Mouse (Mus musculus) R1 (cell line): ENCODE measurements around the gene Ssmem1.

ENCODE experiments used
- DNase-seq: peaks from one replicate; pipeline ENCODE4 v3.0.0-alpha.2; 2018; ENCODE audit warnings: low read depth, low spot score

The Ssmem1 gene

GRCm38 (mm10) chr6:30509265-30510239 is at the start of gene Ssmem1, which contains the start of gene Tmem209:
TSS of gene Ssmem1 (plus strand) at chr6:30509849.
TSS of gene Tmem209 (minus strand) at chr6:30509783.
- DNase-seq = peak; percentile 99

- peak; percentile 98 for DNase-seq
Measured at GRCm38 (mm10) chr6:30460750-30461446, 48.8 kb upstream of the Ssmem1 start.

DNA sequence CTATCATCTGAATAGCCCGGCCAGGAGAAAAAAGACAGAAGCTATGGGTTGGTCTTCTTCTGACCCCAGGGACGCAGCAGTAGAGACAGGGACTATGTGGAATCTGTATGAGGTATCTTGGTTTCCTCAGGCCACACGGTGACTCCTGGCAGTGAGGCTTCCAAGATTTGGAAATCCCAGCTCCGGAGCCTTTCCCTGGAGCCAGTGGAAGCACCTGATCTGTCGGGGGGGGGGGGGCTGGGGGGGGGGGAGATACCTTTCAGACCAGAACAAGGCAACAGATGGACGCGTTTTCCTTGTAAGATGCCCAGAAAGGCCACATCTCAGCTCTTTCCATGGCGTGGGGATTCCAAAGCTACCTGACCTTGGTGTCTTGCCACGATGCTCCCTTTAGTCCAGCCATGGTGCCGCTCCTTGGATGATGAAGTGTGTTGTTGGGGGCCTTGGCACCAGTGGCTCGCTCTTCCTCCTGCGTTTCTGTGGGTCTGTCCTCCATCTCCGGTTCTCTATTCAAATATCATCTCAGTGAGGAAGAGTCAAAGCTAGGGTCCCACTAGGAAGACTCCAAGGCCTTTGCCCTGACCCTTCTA is 47.8 kb upstream of the Ssmem1 start:
- DNase-seq = no peak

GRCm38 (mm10) chr6:30462822-30463221 is 46.8 kb upstream of the Ssmem1 start:
- DNase-seq = no peak

DNA sequence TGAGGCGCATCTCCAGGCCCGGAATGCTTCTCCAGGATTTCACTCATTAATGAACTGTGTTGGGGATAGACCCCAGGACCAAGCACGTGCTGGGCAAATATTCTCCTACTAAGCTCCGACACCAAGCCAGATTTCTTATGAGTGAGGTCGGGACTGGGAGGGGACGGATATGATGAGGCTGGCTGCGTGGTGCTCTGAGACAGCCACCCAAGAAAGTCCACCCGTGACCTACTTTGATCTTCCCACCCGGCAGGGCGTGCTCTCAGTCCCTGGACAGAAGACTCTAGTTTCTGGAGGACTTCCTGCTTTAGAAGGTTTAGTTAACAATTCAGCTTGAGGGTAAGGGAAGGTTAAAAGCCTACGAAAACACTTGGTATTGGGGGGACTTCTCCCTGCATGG is 44.1 kb upstream of the Ssmem1 start:
- no peak for DNase-seq

DNA sequence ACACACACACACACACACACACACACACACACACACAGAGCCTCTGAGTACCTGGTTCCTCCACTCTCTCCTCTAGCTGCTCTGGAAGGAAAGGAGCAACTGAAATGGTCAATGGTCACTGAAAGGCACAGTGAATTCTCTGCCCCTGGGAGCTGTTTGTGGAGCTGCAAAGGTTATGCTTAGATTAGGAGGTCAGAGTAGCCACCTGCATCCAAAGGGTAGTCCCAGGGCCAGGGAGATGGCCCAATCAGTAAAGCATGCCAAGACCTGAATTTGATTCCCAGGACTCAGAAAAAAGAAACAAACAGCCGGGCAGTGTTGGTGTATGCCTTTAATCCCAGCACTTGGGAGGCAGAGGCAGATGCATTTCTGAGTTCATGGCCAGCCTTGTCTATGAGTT is 41.6 kb upstream of the Ssmem1 start:
- DNase-seq = no peak

GRCm38 (mm10) chr6:30468684-30469083 is 41.0 kb upstream of the Ssmem1 start:
- DNase-seq = peak; percentile 88

DNA sequence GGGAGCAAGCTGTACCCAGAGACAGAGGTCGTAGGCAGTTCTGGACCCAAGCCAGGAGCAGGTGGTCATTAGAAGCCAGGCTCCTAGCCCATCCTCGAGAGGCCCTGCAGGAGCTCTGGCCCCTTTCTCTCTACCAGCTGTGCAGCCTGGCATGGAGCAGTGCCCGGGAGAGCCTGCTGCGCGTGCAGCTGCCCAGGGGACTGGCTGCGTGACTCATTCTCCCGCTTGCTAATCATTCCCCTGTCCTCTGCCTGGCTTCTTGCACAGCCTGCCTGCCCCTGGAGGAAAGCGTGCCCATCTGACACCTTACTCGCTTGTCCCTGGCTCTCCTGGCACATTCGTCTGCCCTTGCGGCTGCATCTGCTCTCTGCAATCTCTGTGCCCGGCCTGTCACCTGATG is 40.3 kb upstream of the Ssmem1 start:
- DNase-seq = no peak

DNA sequence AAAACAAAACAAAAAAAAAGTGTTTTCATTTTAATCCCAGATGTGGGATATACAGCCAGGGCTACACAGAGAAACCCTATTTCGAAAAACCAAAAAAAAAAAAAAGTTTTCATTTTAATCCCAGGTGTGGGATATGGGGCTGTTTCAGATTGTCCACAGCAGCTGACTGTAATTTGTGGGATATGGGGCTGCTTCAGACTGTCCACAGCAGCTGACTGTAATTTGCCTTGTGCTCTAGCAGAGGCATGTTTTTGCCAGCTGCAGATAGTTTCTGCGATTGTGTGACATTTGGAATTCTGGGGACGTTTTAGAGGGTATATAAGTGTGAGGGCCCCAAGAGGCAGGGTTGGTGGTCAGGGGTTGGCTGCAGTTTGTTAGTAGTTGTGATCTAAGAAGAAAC is 37.9 kb upstream of the Ssmem1 start:
- DNase-seq = no peak

GRCm38 (mm10) chr6:30476025-30476765 is 33.5 kb upstream of the Ssmem1 start:
- DNase-seq = no peak

DNA sequence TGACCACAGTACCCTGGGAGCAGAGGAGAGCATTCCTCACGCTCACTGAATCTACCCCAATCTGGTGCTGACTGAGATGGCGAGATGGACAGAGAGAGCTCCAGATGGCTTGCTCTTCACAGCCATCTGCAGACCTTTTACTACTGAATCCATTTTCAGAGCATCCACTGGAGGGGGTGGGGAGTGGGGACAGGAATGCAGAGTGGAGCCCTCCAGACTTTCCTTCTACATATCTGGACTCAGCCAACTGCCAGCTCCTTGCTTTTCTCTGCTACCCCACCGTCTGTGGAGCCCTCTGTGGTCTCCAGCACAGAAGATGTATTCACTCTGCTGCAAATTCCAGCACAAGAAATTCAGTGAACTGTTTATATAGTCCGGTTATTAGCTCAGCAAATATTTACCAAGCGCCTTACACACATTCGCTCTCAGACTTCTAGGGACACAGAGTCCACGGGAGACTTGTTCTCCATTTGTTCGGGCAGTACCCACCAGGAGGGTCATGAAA is 32.4 kb upstream of the Ssmem1 start:
- no peak for DNase-seq

DNA sequence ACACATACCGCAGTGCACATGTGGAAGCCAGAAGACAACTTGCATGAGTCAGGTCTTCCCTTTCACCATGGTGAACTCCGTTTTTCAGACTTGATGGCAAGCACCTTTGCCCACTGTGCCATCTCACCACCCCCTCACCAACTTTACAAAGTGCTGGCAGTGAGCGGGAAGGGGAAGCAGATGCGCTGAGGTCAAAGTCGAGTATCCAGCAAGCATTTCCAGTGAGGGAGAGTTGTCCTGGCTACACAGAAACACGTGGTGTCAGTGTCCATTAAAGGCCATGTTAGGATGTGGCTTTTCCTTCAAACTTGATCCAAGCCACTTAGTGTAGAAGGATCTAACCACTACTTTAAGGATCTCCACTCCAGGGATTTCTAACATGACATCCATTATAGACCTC is 31.9 kb upstream of the Ssmem1 start:
- no peak for DNase-seq

GRCm38 (mm10) chr6:30479418-30479817 is 30.2 kb upstream of the Ssmem1 start:
- DNase-seq = no peak

- DNase-seq = no peak
Measured at GRCm38 (mm10) chr6:30482908-30483307, 26.7 kb upstream of the Ssmem1 start.

DNA sequence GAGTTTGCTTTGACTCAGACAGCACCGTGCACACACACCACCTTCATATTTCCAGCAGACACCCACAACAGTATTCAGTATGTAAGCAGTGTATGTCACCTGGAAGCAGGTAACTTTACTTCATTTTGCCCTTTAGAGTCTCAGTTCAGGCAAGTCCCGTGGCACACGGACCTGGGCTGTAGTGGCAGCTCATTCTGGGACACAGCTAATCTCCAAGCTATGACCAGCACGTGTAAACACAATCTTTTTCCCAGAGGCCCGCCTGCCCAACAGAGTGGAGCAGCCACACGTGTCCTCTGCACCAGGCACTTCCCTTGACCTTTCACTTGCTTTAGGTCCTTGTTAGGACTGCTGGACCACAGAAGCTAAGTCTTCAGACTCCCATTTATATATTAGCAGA is 23.1 kb upstream of the Ssmem1 start:
- no peak for DNase-seq

DNA sequence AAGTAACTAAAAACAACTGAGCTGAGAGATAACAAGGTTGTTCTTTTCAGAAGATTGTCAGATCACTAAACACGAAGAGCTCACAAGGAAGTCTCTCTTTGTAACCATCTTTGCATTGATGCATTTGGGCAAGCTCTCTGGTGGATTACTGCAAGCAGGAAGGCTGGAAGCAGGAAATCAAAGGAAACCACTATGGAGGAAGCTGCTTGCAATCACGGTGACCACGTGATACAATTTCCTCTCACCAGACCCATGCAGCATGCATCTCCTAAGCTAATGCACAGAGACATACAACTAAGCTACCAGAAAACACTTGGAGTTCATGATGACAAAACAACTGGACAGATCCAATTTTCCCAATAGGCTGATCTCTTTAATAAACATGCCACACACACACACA is 10.6 kb upstream of the Ssmem1 start:
- no peak for DNase-seq

DNA sequence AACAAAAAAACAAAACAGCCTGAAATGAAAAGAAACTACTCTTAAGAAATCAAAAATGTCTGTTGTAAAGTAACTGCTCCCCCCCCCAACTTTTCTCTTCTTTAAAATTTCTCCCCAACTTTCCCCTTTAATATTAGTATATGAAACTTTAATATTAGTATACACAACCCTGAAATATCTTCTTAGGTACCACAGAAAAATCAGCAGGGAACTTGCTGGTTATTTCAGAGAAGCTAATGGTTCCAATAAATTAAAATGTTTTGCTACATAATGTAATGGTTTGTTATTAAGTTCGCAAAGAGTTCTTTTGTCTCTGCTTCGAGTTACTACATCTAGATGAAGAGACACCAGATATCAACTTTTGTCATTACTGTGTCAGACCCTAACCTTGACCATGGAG is 825 bp upstream of the Ssmem1 start:
- DNase-seq = no peak

- DNase-seq = peak; percentile 49
Measured at GRCm38 (mm10) chr6:30510291-30510690, 642 bp downstream of the Ssmem1 start.

DNA sequence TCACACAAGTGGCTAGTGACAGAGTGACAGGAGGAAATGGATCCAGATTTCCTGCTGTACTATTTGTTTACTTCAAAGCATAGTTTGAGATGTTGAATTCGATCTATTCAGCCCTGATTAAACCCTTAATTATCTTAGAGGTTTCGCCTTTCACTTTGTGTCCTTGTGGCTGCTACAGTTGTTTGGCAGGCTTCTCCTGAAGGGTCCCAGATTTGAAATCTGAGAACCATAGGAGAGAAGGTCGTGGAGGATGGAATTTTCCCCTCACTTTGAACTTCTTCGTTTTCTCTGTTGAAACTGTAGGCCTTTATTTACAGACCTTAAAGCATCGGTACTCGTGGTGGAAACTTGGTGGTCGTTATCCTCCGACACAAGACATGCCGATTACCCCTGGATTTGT is 4.6 kb downstream of the Ssmem1 start:
- no peak for DNase-seq

DNA sequence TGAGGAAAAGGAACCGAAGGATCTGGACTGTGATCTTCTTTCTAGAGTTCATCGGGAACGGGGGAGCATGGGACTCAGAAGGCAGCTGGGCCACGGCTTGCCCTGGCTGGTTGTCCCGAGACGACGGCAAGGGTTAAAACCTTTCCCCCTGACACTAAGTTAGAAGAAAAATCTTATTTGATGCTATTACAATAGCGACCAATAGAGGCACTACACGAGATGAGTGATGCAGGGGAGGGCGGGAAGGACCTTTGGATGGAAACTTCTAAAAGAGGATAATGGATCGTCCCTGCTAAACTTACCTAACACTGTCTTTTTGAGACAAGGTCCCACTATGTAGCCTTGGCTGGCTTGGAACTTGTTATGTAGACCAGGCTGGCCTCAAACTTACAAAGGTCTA is 10.8 kb downstream of the Ssmem1 start:
- peak; percentile 63 for DNase-seq
